Mouse (Mus musculus) layer of hippocampus, adult 18-20 months (tissue): ENCODE measurements around the gene Ddx23. TPM values are rescaled to one million over a fixed set of nuclear protein-coding genes. Genes with fewer than 3 reads are reported as not detected.

Source experiments
- DNase-seq, 2 experiments: peaks; one replicate each; pipeline ENCODE4 v3.0.0; 2022; ENCODE audit warnings: low spot score in 2 of 2
- total RNA-seq, 2 experiments: library from RNA; stranded (reverse); gene quantifications; 2 replicates each; pipeline ENCODE4 v1.2.3; 2021

Gene Ddx23
- total RNA-seq, 2 experiments from 2014 or later = 89.8 to 108 TPM

GRCm38 (mm10) chr15:98608784-98609250, 53.9 kb downstream of the Ddx23 start:
- DNase-seq = no peak

GRCm38 (mm10) chr15:98608058-98608783, 54.5 kb downstream of the Ddx23 start:
- no peak for DNase-seq

- DNase-seq = no peak
Observed at GRCm38 (mm10) chr15:98607557-98607956, 55.1 kb downstream of the Ddx23 start.

GRCm38 (mm10) chr15:98606739-98607138, 56.0 kb downstream of the Ddx23 start:
- no peak for DNase-seq

- no peak for DNase-seq
Observed at GRCm38 (mm10) chr15:98606051-98606536, 56.6 kb downstream of the Ddx23 start.

- DNase-seq = no peak
Observed at GRCm38 (mm10) chr15:98604041-98604575, 58.6 kb downstream of the Ddx23 start.

GRCm38 (mm10) chr15:98602921-98603458, 59.7 kb downstream of the Ddx23 start:
- no peak for DNase-seq

- no peak for DNase-seq
Observed at GRCm38 (mm10) chr15:98602191-98602881, 60.4 kb downstream of the Ddx23 start.

- no peak for DNase-seq
Observed at GRCm38 (mm10) chr15:98601832-98602190, 60.9 kb downstream of the Ddx23 start.

GRCm38 (mm10) chr15:98600036-98600709, 62.5 kb downstream of the Ddx23 start:
- no peak for DNase-seq

GRCm38 (mm10) chr15:98596609-98597008, 66.1 kb downstream of the Ddx23 start:
- DNase-seq = no peak

Other genes with a start within 250 kb of the Ddx23 start
- not detected for gene Olfr282, start 231.7 kb downstream of the Ddx23 start, total RNA-seq
- gene Olfr281, start 210.3 kb downstream of the Ddx23 start, total RNA-seq = not detected
- not detected for gene OR5BS1P, start 193.0 kb downstream of the Ddx23 start, total RNA-seq
- gene Lalba, start 180.2 kb downstream of the Ddx23 start, total RNA-seq = not detected
- not detected for gene Olfr279, start 170.5 kb downstream of the Ddx23 start, total RNA-seq
- gene Kansl2, start 128.6 kb downstream of the Ddx23 start, total RNA-seq = 10 to 100 TPM; 54.3 to 56.3 TPM
- 10 to 100 TPM; 39.6 to 43.9 TPM for gene Ccnt1, start 92.0 kb downstream of the Ddx23 start, total RNA-seq
- not detected for gene 4930415O20Rik, start 91.9 kb downstream of the Ddx23 start, total RNA-seq
- 10 to 100 TPM; 46.5 to 48.2 TPM for gene Adcy6, start 52.8 kb downstream of the Ddx23 start, total RNA-seq
- 100 to 1,000 TPM; 217 to 222 TPM for gene Cacnb3, start 32.1 kb downstream of the Ddx23 start, total RNA-seq
- gene Rnd1, start 14.6 kb upstream of the Ddx23 start, total RNA-seq = 1 to 10 TPM; 6.3 to 8.0 TPM
- 1 to 10 TPM; 7.4 to 9.7 TPM for gene Ccdc65, start 45.3 kb upstream of the Ddx23 start, total RNA-seq
- gene Fkbp11, start 65.3 kb upstream of the Ddx23 start, total RNA-seq = 1 to 10 TPM in 1 of 2 experiments, under 1 TPM in 1; 0.97 to 1.4 TPM
- gene Arf3, start 100.3 kb upstream of the Ddx23 start, total RNA-seq = 100 to 1,000 TPM; 830 to 882 TPM
- under 1 TPM; 0.23 to 0.64 TPM for gene Wnt10b, start 115.3 kb upstream of the Ddx23 start, total RNA-seq
- not detected for gene Wnt1, start 127.0 kb upstream of the Ddx23 start, total RNA-seq
- 1,000 to 10,000 TPM; 1,780 to 1,859 TPM for gene Ddn, start 146.6 kb upstream of the Ddx23 start, total RNA-seq
- gene Prkag1, start 168.6 kb upstream of the Ddx23 start, total RNA-seq = 10 to 100 TPM; 50.6 to 51.1 TPM
- gene Kmt2d, start 208.3 kb upstream of the Ddx23 start, total RNA-seq = 100 to 1,000 TPM in 1 of 2 experiments, 10 to 100 TPM in 1; 89.1 to 103 TPM
- 1 to 10 TPM; 5.7 to 6.3 TPM for gene Rhebl1, start 231.6 kb upstream of the Ddx23 start, total RNA-seq
- gene Dhh, start 235.6 kb upstream of the Ddx23 start, total RNA-seq = under 1 TPM; 0.08 to 0.15 TPM